Mouse (Mus musculus) c-Kit-positive CD71-negative TER-119-negative erythroid progenitor cells, embryonic 14.5 days (primary cell): ENCODE measurements around the gene Gm20388.

ENCODE experiments used
- DNase-seq: peaks from one replicate; pipeline ENCODE4 v3.0.0-alpha.2; 2013; ENCODE audit warnings: low read depth

Gene Gm20388

DNA sequence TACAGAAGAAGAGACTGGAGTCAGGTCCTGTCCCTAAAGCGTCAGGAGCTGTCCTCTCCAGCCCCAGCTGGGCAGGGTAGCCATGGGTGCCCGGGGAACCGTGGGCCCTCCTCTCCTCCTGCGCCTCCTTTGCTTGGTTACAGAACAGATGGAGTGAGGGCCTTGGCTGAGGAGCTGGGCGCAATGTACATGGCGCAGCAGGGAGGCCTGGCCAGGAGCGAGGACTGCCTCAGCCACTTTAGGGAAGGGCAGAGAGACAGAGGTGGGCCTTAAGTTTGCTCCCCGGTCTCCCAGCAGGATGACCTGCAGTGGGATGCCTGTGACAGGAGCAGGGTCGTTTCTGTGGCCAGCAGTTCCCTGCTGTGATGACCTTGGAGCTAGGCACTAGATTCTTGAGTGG lies 381.0 kb downstream of the Gm20388 start:
- no peak for DNase-seq

DNA sequence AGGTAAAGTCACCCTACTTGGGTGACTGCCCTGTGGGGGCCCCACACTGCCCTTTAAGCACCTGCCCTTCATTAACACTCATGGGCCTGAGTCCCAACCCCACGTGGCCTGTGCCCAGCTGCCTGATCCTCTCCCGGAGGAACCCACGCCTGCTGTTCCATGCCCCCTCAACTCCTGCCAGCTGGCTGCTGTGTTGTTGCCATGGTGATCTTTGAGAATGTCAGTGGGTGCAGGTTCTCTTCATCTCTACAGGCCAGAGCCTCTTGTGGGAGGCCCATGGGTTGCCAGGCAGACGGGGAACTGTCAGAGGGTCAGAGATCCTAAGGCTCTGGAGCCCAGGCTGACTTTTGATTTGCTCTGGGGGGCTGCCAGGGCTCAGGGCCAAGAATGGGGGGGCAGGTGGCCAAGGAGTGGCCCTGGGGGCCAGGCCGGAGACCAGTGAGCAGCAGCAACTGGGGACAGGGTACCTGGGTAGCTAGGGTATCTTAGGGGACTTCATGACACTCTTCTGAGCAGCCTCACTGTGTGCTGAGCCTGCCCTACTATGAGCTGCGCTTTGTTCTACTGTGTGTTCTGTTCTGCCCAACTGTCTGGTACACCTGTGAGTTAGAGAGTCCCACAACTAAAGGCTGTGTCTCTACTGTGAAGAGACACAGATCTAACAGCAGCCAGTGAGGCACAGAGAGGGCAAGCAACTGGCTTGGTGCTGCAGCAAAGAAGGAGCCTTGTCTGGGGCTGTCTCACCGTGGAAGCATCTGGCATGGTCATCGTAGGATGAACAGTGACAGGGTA lies 381.9 kb downstream of the Gm20388 start:
- DNase-seq, result no peak

- no peak for DNase-seq
These were observed 383.0 kb downstream of the Gm20388 start for GRCm38 (mm10) chr8:120293421-120294357.

DNA sequence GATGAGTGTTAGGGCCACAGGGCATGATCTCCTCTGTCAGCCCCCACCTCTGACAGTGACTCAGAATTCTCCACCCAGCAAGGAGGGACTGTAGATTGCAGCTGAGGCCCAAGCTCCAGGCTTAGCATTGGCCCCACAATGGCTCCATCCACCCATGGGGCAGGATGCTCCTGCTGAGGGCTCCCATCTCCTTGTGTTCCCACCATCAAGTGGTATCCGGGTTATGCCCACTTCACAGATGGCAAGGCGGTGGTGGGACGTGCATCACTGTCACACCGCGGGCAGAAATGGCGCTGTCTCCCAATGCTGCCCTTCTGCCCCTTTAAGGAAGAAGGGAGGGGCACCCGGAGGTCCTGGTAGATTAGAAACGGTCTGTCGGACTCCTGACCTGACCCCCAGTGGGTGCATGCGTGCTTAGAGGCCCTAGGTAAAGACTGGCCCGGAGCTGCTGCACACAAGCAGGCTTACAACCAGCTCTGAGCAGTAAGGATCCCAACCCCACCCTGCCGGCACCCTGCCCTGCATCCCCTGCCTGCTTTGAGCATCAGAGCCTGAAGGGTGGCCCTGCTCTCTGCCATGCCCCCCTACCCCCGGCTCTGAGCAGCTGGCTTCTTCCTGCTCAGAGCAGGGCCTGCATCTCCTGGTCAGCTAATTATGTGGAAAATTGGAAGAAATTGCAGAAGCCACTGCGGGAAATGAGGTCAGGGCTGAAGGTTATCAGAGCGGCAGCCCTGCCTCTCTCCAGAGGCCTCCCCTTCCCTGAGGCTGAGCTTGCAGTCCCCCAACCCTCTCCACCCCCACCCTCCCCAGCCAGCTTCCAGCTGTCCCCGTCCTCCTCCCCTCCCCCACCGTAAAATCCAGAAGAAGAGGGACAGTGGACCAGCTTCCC lies 384.6 kb downstream of the Gm20388 start:
- DNase-seq, result no peak

GRCm38 (mm10) chr8:120297000-120297399 lies 386.4 kb downstream of the Gm20388 start:
- DNase-seq, result no peak

GRCm38 (mm10) chr8:120298601-120299532 lies 388.2 kb downstream of the Gm20388 start:
- DNase-seq, result no peak

- DNase-seq, result no peak
These were observed 390.0 kb downstream of the Gm20388 start for GRCm38 (mm10) chr8:120300601-120301141.

GRCm38 (mm10) chr8:120302941-120303675 lies 392.5 kb downstream of the Gm20388 start:
- no peak for DNase-seq

DNA sequence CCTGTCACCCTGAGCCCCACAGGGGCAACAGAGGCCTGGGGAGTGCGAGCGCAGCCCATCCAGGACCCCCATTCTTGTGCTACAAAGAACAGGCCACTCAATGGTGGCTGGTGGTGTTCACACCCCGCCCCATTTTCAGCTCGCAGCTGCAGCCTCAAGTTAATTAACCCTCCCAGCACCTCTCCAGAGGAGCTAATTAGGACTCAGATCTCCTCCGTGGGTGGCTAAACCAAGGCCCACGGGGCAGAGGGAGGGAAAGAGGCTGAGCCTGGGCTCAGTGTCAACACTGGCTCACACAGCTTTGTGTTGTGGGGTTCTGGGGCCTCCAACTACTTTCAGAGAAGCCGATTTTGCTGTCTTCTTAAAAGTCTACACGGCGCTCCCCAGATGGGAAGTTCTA lies 393.5 kb downstream of the Gm20388 start:
- no peak for DNase-seq

DNA sequence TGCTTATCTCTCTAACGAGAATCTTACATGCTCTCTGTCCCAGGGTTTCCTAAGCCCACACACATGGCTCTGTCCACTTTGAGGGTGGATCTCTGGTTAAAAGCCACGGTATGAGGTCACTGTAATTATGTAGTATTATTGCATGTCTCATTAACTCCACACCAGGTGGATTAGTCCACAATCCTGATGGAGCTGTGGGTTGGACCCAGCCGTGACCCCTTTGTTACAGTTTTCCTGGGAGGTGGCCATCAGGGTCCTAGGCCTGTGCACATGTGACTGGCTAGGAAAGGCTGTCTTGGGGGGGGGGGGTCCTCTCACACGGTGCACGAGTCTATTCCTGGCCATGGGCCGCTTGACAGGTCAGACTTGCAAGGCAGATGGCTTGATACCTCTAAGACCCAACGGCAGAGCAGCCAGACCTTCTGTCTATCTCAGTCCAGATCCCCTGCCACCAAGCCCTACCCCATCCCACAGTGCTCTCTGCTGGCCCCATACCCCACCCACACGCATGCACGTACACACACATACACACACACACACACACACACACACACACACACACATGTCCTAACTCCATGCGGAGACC lies 395.3 kb downstream of the Gm20388 start:
- no peak for DNase-seq

DNA sequence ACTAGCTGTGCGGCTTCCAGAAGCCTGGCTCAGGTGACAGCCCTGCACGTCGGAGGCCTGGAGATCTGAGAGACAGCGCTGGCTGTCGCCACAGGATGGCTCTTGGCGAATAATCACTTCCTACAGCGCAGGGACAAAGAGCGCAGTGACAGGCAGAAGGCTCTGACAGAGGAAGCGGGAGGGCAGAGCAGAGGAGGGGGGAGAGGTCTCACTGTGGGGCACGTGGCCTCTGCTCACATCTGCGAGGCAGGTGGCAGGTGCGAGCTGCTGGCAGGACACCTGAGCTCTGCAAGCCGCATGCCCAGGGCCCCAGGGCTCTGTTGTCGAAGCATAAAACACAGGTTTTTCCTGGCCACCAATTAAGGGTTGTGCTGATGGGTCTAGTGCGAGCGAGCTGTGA lies 396.5 kb downstream of the Gm20388 start:
- no peak for DNase-seq

DNA sequence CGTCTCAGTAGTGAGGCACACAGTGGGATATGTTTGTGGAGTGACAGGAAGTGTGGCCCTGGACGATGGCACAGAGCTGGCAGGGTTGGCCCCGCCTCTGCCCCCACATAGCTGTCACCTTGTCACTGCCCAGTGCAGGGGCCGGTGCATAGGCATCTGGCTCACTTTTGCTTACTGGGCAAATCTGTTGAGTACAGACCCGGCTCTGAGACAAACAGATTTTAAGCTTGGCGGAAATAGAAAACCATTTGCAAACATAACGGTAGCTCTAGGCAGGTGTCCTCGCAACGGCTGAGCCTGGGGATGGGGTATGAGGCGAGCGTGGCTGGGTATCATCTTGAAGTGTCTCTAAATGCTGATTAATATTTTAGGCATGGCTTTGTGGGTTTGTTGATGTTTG lies 396.9 kb downstream of the Gm20388 start:
- no peak for DNase-seq

GRCm38 (mm10) chr8:120308131-120308530 lies 397.5 kb downstream of the Gm20388 start:
- no peak for DNase-seq

GRCm38 (mm10) chr8:120308553-120308952 lies 397.9 kb downstream of the Gm20388 start:
- DNase-seq, result no peak

DNA sequence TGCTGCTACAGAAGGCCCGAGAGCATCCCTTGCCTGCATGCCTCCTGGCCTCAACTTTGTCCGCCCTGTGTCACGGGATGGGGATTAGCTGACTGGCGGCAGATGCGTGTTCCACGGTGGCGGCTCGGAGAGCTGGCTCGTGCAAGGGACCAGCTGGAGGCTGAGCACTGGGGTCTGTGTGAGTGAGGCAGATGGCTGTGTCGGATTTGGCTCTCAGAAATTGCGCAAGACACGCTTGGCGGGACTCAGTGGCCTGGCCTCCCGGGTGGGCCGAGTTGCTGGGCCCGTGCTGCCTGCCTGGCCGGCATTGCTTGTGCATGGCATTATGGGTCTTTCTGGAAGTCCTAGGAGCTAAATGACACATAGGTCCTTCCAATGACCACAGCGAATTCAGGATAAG lies 398.7 kb downstream of the Gm20388 start:
- no peak for DNase-seq

GRCm38 (mm10) chr8:120310063-120310462 lies 399.4 kb downstream of the Gm20388 start:
- no peak for DNase-seq

DNA sequence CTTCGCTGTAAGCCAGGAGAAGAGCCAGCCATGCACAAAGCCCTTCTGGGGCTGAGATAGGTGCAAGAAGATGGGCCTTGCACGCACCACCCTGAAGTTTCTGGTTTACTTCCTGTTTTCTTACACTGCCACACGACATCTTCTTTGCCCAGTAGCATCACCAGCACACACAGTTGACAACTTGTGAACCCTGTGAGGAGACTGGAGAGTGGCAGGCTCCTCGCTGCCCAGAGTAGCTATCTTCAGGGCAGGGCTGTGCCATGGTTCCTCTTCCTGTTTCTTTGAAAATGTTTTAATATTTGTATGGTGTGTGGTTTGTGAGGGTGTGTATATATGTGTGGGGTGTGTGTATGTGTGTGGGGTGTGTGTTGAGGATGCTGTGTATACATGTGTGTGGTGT lies 401.8 kb downstream of the Gm20388 start:
- DNase-seq, result no peak

DNA sequence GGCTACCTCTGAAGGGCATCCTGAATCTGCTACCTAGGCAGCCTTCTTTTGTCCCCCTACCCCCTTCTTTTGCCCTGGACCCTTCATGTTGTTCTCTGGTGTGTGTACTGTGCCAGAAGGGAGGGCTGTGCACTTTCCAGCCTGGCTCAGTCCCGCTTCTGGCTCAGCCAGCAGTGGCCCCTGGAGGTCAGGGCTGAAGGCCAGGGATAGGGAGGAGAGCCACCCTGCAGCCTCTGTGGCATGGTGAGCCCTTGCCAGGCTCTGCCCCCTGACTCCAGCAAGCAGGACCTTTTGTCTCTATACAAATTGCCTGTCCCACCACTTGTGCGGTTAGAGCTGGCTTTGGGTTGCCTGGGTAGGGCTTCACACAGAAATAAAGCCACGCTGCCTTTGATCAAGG lies 403.0 kb downstream of the Gm20388 start:
- DNase-seq, result no peak

- DNase-seq, result no peak
These were observed 404.3 kb downstream of the Gm20388 start for GRCm38 (mm10) chr8:120314932-120315331.

GRCm38 (mm10) chr8:120315644-120316043 lies 405.0 kb downstream of the Gm20388 start:
- DNase-seq, result no peak
